Mouse (Mus musculus) neural tube, embryonic 14.5 days (tissue): ENCODE results near the gene Ash1l. TPM values are rescaled to one million over a fixed set of nuclear protein-coding genes. Genes with fewer than 3 reads are reported as not detected.

Source experiments
- ATAC-seq: fragments of 200-750 bp; cut with Nextera tagmentation; 2 replicates; pipeline ENCODE4 v1.8.0; 2017; ENCODE audit warnings: low read depth, mild to moderate bottlenecking, moderate TSS enrichment, moderate library complexity
- H3K27ac ChIP-seq: fragments of 300-500 bp; sonication (generic); 2 replicates; pipeline ENCODE4 v1.5.1; 2014; ENCODE audit warnings: low read depth, mild to moderate bottlenecking, control low read depth, low read length, moderate library complexity, mixed read lengths
- H3K27me3 ChIP-seq: fragments of 300-500 bp; sonication (generic); 2 replicates; pipeline ENCODE4 v1.6.1; 2014; ENCODE audit warnings: low read length; ENCODE audit not compliant: control insufficient read depth, insufficient read depth
- H3K36me3 ChIP-seq: fragments of 300-500 bp; sonication (generic); 2 replicates; pipeline ENCODE4 v1.6.1; 2014; ENCODE audit warnings: low read length, mixed read lengths; ENCODE audit not compliant: control insufficient read depth, insufficient read depth
- H3K4me1 ChIP-seq: fragments of 300-500 bp; sonication (generic); 2 replicates; pipeline ENCODE4 v1.6.1; 2014; ENCODE audit warnings: low read length; ENCODE audit not compliant: control insufficient read depth, insufficient read depth
- H3K4me2 ChIP-seq: fragments of 300-500 bp; sonication (generic); 2 replicates; pipeline ENCODE4 v1.6.1; 2014; ENCODE audit warnings: mild to moderate bottlenecking, low read depth, low read length, control low read depth
- H3K4me3 ChIP-seq: fragments of 300-500 bp; sonication (generic); 2 replicates; pipeline ENCODE4 v1.5.1; 2014; ENCODE audit warnings: low read depth, low read length, control low read depth, mixed read lengths
- H3K9ac ChIP-seq: fragments of 300-500 bp; sonication (generic); replicated peaks from 2 replicates; pipeline ENCODE4 v1.6.1; 2014; ENCODE audit warnings: low read depth, mild to moderate bottlenecking, control low read depth, low read length, mixed read lengths
- H3K9me3 ChIP-seq: fragments of 300-500 bp; sonication (generic); 2 replicates; pipeline ENCODE4 v1.6.1; 2016; ENCODE audit warnings: low read length; ENCODE audit not compliant: control insufficient read depth
- WGBS: fragments of 180-500 bp; shearing (Covaris S2); extraction: QIAGEN DNeasy Blood & Tissue Kit; methylation state at CpG from one replicate; pipeline ENCODE4 v1.1.7; 2014; 5-methylcytosine and 5-hydroxymethylcytosine counted together
- polyA plus RNA-seq: library from polyadenylated mRNA; unstranded; fragments of >200 nt; fragmentation: Nextera tagmentation; extraction: Ambion mirVana; gene quantifications from 2 replicates; pipeline ENCODE4 v1.2.1, GENCODE M21; 2014

Ash1l gene
- 27.1 and 27.9 TPM in 2 replicates for polyA plus RNA-seq

DNA sequence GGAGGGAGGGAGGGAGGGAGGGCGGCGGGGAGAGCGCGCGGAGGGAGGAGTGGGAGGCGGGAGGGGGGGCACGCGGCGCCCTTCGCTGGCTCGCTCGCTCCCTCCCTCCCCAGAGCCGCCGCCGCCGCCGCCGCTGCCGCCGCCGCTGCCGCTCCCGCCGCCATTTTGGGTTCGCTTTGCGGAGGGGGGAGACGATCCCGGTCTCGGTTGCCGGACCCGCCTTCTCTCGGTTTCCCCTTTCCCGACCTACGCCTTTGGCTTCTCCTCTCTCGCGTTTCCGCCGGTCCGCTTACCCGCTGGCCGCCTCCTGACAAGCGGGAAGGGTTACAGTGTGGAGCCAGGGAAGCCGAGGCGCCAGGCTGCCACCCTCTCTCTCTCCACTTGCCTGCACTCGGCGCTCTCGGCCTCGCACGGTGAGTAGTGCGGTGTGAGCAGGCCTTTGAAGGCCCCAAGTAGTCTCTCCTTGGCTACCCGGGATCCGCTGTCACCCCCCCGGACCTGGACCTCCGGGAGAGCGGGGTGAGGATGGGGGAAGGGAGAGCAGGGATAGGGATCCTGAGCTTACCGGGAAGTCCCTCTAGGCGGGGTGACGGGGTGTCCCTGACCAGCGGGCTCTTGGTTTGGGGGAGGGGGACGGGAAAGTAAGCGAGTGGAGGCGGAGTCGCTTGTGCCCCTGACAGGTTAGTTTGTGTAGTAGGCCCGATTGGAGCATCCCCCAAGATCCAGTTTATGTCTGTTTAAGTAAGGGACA, at the start of gene Ash1l, which contains the start of gene Dap3:
TSS of gene Ash1l (plus strand) at position 47 of the 751 bp plus-strand sequence.
TSS of gene Dap3 (minus strand) at position 606 of the 751 bp plus-strand sequence.
- Histone ChIP-seq H3K9ac (peak within 1 kb of the TSS; percentile 93), H3K4me3 (peak within 1 kb of the TSS; percentile 92), H3K27me3 (no peaks in the 10 kb centered on the region), H3K9me3 (no peaks in the 10 kb centered on the region), H3K36me3 (no peaks in the 10 kb centered on the region), H3K4me2 (peak within 1 kb of the TSS; percentile 90), H3K4me1 (peaks cover 31% of the 10 kb centered on the region), H3K27ac (peak within 1 kb of the TSS; percentile 99)
- ATAC-seq: peak; percentile 87
- WGBS: under 1% methylated on average over 36 of the region's 64 CpGs

DNA sequence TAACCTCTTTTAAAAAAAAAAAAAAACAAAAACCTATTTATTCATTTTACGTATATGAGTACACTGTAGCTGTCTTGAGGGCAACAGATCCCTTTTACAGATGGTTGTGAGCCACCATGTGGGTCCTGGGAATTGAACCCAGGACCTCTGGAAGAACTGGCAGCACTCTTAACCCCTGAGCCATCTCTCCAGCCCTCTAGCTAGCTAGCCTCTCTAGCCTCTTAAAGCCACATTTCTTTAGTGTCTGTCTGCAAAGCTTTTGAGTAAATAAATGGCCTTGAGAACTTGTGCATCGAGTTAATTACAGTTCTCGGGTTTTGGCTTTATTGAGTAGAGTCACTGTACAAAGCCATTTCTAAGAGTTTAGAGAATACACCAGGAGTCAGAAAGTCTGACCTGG, 45.6 kb upstream of the Ash1l start:
- H3K4me1 ChIP-seq: no peaks in the 10 kb centered on the region
- H3K36me3 ChIP-seq: peaks cover 79% of the 10 kb centered on the region
- H3K4me2 ChIP-seq: no peak overlapping the region
- 92% methylated on average over 3 of the region's 3 CpGs for WGBS
- no peak overlapping the region for H3K27ac ChIP-seq
- no peak overlapping the region for H3K9ac ChIP-seq
- H3K27me3 ChIP-seq: no peaks in the 10 kb centered on the region
- no peak for ATAC-seq
- no peaks in the 10 kb centered on the region for H3K9me3 ChIP-seq
- H3K4me3 ChIP-seq: no peak overlapping the region

DNA sequence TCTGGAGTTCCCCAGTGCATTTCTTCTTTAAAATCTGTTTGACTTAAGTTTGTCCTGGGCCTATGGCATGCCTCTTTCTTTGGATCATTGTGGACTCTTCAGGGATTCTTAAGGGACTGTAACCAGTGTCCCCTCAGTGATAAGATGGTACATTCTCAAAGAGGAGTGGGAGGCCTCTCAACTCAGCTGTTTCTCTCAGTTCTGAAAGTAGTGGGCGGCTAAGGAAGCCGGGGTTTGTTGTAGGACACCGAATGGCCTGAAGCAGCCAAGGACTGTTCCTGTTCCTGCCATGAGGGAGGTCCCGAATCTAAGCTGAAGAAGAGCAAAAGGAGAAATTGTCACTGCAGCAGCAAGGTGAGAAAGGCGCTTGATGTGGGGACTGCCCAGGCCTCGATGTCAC, 45.2 kb upstream of the Ash1l start:
- H3K9ac ChIP-seq: no peak overlapping the region
- no peak overlapping the region for H3K27ac ChIP-seq
- H3K4me3 ChIP-seq: no peak overlapping the region
- H3K9me3 ChIP-seq: no peaks in the 10 kb centered on the region
- WGBS: 91% methylated on average over 6 of the region's 6 CpGs
- ATAC-seq: no peak
- no peaks in the 10 kb centered on the region for H3K27me3 ChIP-seq
- H3K4me1 ChIP-seq: no peaks in the 10 kb centered on the region
- H3K36me3 ChIP-seq: peaks cover 83% of the 10 kb centered on the region
- H3K4me2 ChIP-seq: no peak overlapping the region

DNA sequence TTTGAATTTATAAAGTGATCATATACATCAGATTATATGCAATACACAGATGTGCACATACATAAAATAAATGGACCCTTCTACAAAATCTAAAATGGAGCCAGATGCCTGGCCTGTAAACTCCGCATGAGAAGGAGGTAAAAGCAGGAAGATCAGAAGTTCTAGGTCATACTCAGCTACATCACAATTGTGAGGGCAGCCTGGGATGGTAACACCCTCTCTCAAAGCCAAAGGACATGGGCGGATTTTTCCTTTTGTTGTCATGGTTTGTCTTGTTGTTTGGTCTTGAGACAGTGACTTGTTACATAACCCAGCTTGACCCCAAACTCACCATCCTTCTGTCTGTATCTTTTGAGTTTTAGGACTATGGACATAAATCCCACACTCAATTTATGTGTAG, 44.7 kb upstream of the Ash1l start:
- H3K4me3 ChIP-seq: no peak overlapping the region
- no peak for ATAC-seq
- H3K36me3 ChIP-seq: peaks cover 88% of the 10 kb centered on the region
- H3K9me3 ChIP-seq: no peaks in the 10 kb centered on the region
- no peaks in the 10 kb centered on the region for H3K4me1 ChIP-seq
- no peaks in the 10 kb centered on the region for H3K27me3 ChIP-seq
- H3K9ac ChIP-seq: no peak overlapping the region
- H3K27ac ChIP-seq: no peak overlapping the region
- no peak overlapping the region for H3K4me2 ChIP-seq
- 94% methylated on average over 2 of the region's 2 CpGs for WGBS

DNA sequence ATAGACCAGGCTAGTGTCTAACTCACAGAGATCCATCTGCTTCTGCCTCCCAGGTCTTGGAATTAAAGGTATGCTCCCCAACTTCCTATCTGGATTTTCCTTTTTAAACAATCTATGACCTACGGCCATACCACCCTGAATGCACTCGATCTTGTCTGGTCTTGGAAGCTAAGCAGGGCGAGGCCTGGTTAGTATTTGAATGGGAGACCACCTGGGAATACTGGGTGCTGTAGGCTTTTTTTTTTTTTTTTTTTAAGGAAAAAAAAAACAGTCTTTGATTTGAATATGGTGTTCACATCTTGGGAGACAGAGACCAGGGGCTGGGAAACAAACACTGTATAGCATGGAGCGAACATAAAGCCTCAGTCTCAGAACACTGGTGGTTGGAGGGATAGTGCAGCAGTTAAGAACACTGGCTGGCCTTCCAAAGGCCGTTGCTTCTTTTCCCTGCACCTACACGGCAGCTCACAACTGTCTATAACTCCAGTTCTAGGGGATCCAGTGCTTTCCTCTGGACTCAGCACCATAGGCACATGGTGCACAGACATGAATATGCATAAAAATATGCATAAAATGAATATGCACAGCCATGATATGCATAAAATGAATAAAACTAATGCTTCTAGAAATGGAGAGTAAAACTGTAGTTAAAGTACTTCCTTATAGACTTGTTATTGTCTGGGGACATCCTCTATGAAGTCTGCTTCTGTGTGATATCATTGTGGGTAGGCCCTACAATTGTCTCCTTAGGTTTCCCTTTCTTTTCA, 43.8 kb upstream of the Ash1l start:
- H3K36me3 ChIP-seq: peaks cover 86% of the 10 kb centered on the region
- 90% methylated on average over 6 of the region's 6 CpGs for WGBS
- H3K4me1 ChIP-seq: no peaks in the 10 kb centered on the region

DNA sequence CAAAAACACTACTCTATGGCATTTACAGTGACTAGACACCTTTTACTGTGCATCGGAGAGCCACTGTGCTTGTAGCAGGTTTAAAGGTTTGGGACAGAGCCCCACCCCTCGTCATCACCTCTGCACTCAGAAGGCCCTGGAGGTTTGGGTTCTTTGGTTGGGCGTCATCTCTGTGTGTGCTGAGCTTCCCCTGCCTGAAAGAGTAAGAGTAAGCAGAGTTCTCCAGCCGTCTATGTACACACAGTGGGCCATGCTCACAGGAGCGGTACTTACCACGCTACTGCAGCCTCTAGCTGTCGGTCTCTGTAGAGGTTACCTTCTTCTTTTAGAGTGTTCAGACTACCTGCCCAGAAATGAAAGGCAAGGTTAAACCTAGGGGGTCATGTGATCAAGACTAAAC, 37.8 kb upstream of the Ash1l start:
- Histone ChIP-seq H3K4me3 (peak overlapping the region; percentile 78; the same call in 1 of the 2 replicates), H3K4me1 (peaks cover 14% of the 10 kb centered on the region), H3K27ac (no peak overlapping the region), H3K36me3 (peaks cover 32% of the 10 kb centered on the region), H3K9ac (no peak overlapping the region), H3K9me3 (no peaks in the 10 kb centered on the region), H3K27me3 (no peaks in the 10 kb centered on the region), H3K4me2 (peak overlapping the region; percentile 75; the same call in 1 of the 2 replicates)
- WGBS: 95% methylated on average over 7 of the region's 7 CpGs
- ATAC-seq: no peak

More for the DNA sequence above, 43.8 kb upstream of the Ash1l start:
- no peaks in the 10 kb centered on the region for H3K9me3 ChIP-seq
- H3K27me3 ChIP-seq: no peaks in the 10 kb centered on the region
- H3K4me2 ChIP-seq: no peak overlapping the region
- no peak overlapping the region for H3K27ac ChIP-seq
- H3K9ac ChIP-seq: no peak overlapping the region
- ATAC-seq: no peak
- H3K4me3 ChIP-seq: no peak overlapping the region

DNA sequence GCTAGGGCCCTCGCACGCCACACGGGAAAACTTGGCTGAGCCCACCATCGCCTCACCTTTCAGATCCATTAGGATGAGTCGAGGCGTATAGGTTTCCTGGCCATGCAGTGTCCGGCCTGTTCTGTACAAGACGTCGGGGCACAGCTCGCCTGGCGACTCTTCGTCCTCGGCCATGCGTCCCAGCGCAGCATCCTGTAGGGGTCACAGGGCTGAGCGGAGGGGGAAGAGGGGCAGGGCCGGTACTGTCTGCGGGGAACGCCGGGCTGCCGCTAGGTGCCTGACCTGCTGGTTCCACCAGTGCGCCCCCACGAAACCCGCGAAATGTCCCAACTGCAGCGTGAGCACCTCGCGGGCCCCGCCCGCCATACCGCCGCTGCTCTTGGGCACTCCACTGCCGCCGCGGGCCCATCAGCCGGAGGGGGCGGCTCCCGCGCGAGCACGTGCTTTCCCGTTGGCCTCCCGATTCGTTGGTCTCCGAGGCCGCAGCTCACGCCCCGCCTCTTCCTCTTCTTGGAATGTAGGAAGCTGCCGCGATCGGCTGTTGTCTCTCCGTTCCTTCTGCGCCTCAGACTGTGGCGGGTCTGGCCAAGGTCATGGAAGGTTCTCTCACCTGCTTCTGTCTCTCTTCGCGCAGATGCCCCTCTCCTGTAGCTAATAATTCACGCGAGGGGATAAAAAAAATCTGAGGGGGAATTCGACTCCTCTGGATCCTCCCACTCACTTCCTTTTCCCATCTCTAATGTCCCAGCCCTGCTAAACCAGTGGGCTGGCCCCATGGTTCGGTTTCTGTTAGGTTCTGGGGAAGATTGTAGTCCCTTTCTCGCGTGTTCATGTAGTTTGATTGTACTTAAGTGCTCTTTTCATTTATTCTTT, 36.7 kb upstream of the Ash1l start, which contains the start of gene Msto1:
TSS of gene Msto1 (minus strand) at position 489 of the 873 bp plus-strand sequence.
- Histone ChIP-seq H3K36me3 (peaks cover 21% of the 10 kb centered on the region), H3K9ac (peak within 1 kb of the TSS; percentile 80), H3K4me1 (peaks cover 14% of the 10 kb centered on the region), H3K4me2 (peak within 1 kb of the TSS; percentile 75), H3K4me3 (peak within 1 kb of the TSS; percentile 78), H3K27me3 (no peaks in the 10 kb centered on the region), H3K27ac (peak within 1 kb of the TSS; percentile 85), H3K9me3 (no peaks in the 10 kb centered on the region)
- WGBS: under 1% methylated on average over 62 of the region's 62 CpGs
- ATAC-seq: peak; percentile 98

DNA sequence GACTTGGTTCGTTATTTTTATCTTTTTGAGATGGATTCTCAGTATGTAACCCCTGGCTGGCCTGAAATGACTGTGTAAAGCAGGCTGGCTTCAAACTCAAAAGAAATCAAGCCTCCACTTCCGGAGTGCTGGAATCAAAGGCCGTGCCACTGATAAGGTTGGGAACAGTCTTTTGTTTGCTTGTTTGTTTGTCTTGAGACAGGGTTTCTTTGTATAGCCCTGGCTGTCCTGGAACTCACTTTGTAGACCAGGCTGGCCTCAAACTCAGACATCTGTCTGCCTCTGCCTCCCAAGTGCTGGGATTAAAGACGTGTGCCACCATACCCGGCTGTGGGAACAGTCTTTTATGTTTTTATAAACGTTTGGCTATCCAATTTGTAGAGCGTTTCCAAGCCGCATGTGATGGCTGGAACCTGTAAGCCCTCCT, 36.0 kb upstream of the Ash1l start:
- Histone ChIP-seq H3K27ac (peak overlapping the region; percentile 85), H3K9me3 (no peaks in the 10 kb centered on the region), H3K4me2 (peak overlapping the region; percentile 75), H3K4me1 (peaks cover 14% of the 10 kb centered on the region), H3K4me3 (peak overlapping the region; percentile 78), H3K27me3 (no peaks in the 10 kb centered on the region), H3K9ac (peak overlapping the region; percentile 80), H3K36me3 (peaks cover 17% of the 10 kb centered on the region)
- 33% methylated on average over 8 of the region's 8 CpGs for WGBS
- ATAC-seq: 0 out of 2 replicates have a peak, but pooled peaks have one; percentile 9
